Mouse (Mus musculus): Measurements from ENCODE around the gene Abcc6. TPM values are rescaled to one million over a fixed set of nuclear protein-coding genes. Genes with fewer than 3 reads are reported as not detected.

Abcc6 gene
- polyA plus RNA-seq, 1 experiment from 2014 or later = 0.59 TPM

DNA sequence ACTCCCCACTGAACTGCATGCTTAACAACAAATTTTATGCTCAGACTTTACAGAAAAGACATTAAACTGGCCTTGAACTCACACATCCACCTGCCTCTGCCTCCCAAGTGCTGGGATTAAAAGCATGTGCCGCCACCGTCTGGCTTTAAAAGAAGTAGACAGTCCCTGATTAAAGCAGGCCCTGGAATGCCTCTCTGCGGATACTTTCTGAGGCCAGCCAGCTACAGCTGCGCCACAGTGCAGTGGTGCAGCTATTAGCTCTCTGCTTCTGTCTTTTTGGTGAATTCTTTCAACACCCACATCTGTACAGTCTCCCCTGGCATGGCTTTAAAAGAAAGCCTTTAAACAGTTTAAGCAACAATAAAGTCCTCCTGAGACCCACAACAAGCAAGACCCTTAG is 8.2 kb downstream of the Abcc6 start:
- H3K9ac ChIP-seq (replicated peaks) = no peak overlapping the region
- no peak overlapping the region for H3K4me2 ChIP-seq (replicated peaks)
- ATAC-seq (ENCODE audit: low FRiP score, low read depth) = no peak
- no peak overlapping the region for H3K27ac ChIP-seq (replicated peaks)
- no peaks in the 10 kb centered on the region for H3K9me3 ChIP-seq
- H3K4me1 ChIP-seq = no peaks in the 10 kb centered on the region
- H3K27me3 ChIP-seq = no peaks in the 10 kb centered on the region
- no peak overlapping the region for H3K4me3 ChIP-seq
- H3K36me3 ChIP-seq = no peaks in the 10 kb centered on the region
- 38% methylated on average over 4 of the region's 4 CpGs for WGBS

GRCm38 (mm10) chr7:46019594-46019993 is 10.5 kb downstream of the Abcc6 start:
- H3K27me3 ChIP-seq = no peaks in the 10 kb centered on the region
- no peak overlapping the region for H3K4me3 ChIP-seq
- no peak for ATAC-seq (ENCODE audit: low FRiP score, low read depth)
- no peak overlapping the region for H3K9ac ChIP-seq (replicated peaks)
- H3K27ac ChIP-seq (replicated peaks) = no peak overlapping the region
- WGBS = 75% methylated on average over 3 of the region's 3 CpGs
- H3K4me1 ChIP-seq = no peaks in the 10 kb centered on the region
- H3K4me2 ChIP-seq (replicated peaks) = no peak overlapping the region
- H3K36me3 ChIP-seq = no peaks in the 10 kb centered on the region
- no peaks in the 10 kb centered on the region for H3K9me3 ChIP-seq

DNA sequence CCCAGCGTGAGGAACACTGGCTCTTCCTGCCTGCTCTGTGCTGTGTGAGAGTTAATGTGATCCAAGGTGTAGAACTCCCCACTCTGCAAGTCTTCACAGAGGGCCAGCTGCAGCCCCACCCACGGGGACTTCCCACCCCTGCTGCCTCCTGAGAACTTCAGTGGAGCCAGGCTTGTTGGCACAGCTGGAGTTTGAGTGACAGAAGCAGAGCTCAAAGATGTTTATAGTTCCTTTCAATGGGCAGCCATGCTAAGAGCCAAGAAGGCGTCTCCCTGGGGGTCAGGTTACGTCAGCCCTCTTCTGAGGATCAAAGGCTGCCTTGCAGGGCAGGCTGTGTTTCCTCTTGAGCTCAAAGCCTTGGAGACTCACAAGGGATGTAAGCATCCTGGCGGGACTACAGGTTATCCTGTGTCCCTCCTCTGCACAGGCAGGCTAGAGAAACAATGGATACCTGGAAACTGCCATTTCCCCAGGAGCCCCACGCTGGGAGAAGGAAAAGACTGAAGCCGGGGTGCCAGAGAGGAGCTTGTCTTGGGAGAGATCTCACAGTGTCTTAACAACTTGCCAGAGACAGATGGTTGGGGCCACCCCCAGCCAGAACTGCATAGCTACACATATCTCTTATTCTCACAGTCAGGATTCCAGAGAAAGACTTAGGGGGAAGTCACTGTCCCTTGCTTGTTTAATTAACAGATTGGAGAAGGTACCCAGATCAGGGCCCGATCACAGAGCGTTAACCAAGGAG is 16.7 kb downstream of the Abcc6 start:
- no peak overlapping the region for H3K9ac ChIP-seq (replicated peaks)
- no peak for ATAC-seq (ENCODE audit: low FRiP score, low read depth)
- H3K27me3 ChIP-seq = no peaks in the 10 kb centered on the region
- H3K4me1 ChIP-seq = peaks cover 14% of the 10 kb centered on the region
- no peak overlapping the region for H3K4me2 ChIP-seq (replicated peaks)
- no peak overlapping the region for H3K4me3 ChIP-seq
- H3K9me3 ChIP-seq = no peaks in the 10 kb centered on the region
- no peaks in the 10 kb centered on the region for H3K36me3 ChIP-seq
- 13% methylated on average over 9 of the region's 9 CpGs for WGBS
- 0 out of 2 replicates have a peak overlapping the region, but pooled peaks have one; percentile 11 for H3K27ac ChIP-seq (replicated peaks)

DNA sequence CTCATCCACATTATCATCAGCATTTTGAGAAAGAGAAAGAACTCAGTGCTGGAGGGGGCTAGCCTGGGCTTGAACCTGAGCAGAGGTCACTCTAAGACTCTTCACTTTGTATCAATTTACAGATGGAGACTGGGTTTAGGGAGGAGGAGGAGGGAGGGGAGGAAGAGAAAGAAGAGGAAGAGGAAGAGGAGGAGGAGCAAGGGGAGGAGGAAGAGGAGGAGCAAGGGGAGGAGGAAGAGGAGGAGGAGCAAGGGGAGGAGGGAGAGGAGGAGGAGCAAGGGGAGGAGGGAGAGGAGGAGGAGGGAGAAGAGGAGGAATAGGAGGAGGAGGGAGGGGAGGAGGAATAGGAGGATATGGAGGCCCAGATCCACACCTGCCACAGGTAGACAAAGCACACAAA is 18.0 kb downstream of the Abcc6 start:
- no peak overlapping the region for H3K27ac ChIP-seq (replicated peaks)
- no peak overlapping the region for H3K4me2 ChIP-seq (replicated peaks)
- peaks cover 14% of the 10 kb centered on the region for H3K4me1 ChIP-seq
- no peak overlapping the region for H3K4me3 ChIP-seq
- no peak for ATAC-seq (ENCODE audit: low FRiP score, low read depth)
- no peaks in the 10 kb centered on the region for H3K9me3 ChIP-seq
- H3K9ac ChIP-seq (replicated peaks) = no peak overlapping the region
- H3K27me3 ChIP-seq = no peaks in the 10 kb centered on the region
- H3K36me3 ChIP-seq = no peaks in the 10 kb centered on the region

- Histone ChIP-seq H3K36me3 (no peaks in the 10 kb centered on the region), H3K4me2 (replicated peaks) (no peak overlapping the region), H3K9ac (replicated peaks) (no peak overlapping the region), H3K27me3 (0 out of 2 replicates have a peak, but pooled peaks cover 12% of the 10 kb centered on the region), H3K27ac (replicated peaks) (no peak overlapping the region), H3K4me3 (no peak overlapping the region), H3K9me3 (no peaks in the 10 kb centered on the region), H3K4me1 (peaks cover 14% of the 10 kb centered on the region)
- 27% methylated on average over 5 of the region's 5 CpGs for WGBS
- ATAC-seq (ENCODE audit: low FRiP score, low read depth) = no peak
Measured at GRCm38 (mm10) chr7:46009578-46009977, 20.5 kb downstream of the Abcc6 start.

- 66% methylated on average over 4 of the region's 4 CpGs for WGBS
- 0 out of 2 replicates have a peak, but pooled peaks cover 12% of the 10 kb centered on the region for H3K27me3 ChIP-seq
- no peak overlapping the region for H3K4me2 ChIP-seq (replicated peaks)
- ATAC-seq (ENCODE audit: low FRiP score, low read depth) = no peak
- no peak overlapping the region for H3K27ac ChIP-seq (replicated peaks)
- H3K9ac ChIP-seq (replicated peaks) = no peak overlapping the region
- H3K9me3 ChIP-seq = no peaks in the 10 kb centered on the region
- no peaks in the 10 kb centered on the region for H3K4me1 ChIP-seq
- no peaks in the 10 kb centered on the region for H3K36me3 ChIP-seq
- no peak overlapping the region for H3K4me3 ChIP-seq
Measured at GRCm38 (mm10) chr7:46002748-46003147, 27.4 kb downstream of the Abcc6 start.

DNA sequence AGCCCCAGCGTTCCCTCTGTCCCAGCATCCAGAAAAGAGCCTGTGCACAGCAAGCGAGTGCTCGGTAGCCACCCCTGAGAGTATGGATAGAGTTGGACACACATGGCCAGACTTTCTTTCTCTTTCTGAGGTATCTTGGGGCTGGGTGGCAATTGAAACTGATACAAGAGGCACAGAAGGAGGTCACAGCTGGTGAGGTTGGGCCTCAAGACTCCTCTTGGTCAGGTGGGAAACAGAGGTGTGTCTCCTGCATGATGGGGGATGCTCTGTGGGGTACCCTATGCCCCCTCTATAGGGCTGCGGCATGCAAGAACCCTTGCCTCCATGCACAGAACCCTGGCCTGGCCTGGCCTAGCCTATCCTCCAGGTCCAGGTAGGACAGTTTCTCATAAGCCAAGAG is 29.5 kb downstream of the Abcc6 start:
- no peak overlapping the region for H3K9ac ChIP-seq (replicated peaks)
- no peak overlapping the region for H3K27ac ChIP-seq (replicated peaks)
- no peak overlapping the region for H3K4me2 ChIP-seq (replicated peaks)
- 93% methylated on average over 4 of the region's 4 CpGs for WGBS
- no peaks in the 10 kb centered on the region for H3K4me1 ChIP-seq
- H3K36me3 ChIP-seq = no peaks in the 10 kb centered on the region
- H3K27me3 ChIP-seq = 0 out of 2 replicates have a peak, but pooled peaks cover 9% of the 10 kb centered on the region
- H3K9me3 ChIP-seq = no peaks in the 10 kb centered on the region
- no peak overlapping the region for H3K4me3 ChIP-seq
- no peak for ATAC-seq (ENCODE audit: low FRiP score, low read depth)

GRCm38 (mm10) chr7:45992470-45992869 is 37.6 kb downstream of the Abcc6 start:
- Histone ChIP-seq H3K9ac (replicated peaks) (no peak overlapping the region), H3K4me2 (replicated peaks) (no peak overlapping the region), H3K27me3 (no peaks in the 10 kb centered on the region), H3K36me3 (no peaks in the 10 kb centered on the region), H3K4me3 (no peak overlapping the region), H3K9me3 (no peaks in the 10 kb centered on the region), H3K27ac (replicated peaks) (no peak overlapping the region), H3K4me1 (no peaks in the 10 kb centered on the region)
- no peak for ATAC-seq (ENCODE audit: low FRiP score, low read depth)
- 92% methylated on average over 8 of the region's 8 CpGs for WGBS

GRCm38 (mm10) chr7:45988344-45988743 is 41.8 kb downstream of the Abcc6 start:
- no peaks in the 10 kb centered on the region for H3K27me3 ChIP-seq
- H3K4me2 ChIP-seq (replicated peaks) = no peak overlapping the region
- H3K9ac ChIP-seq (replicated peaks) = no peak overlapping the region
- H3K4me1 ChIP-seq = no peaks in the 10 kb centered on the region
- H3K27ac ChIP-seq (replicated peaks) = no peak overlapping the region
- no peak for ATAC-seq (ENCODE audit: low FRiP score, low read depth)
- no peaks in the 10 kb centered on the region for H3K36me3 ChIP-seq
- no peak overlapping the region for H3K4me3 ChIP-seq
- 87% methylated on average over 1 of the region's 1 CpGs for WGBS
- no peaks in the 10 kb centered on the region for H3K9me3 ChIP-seq

DNA sequence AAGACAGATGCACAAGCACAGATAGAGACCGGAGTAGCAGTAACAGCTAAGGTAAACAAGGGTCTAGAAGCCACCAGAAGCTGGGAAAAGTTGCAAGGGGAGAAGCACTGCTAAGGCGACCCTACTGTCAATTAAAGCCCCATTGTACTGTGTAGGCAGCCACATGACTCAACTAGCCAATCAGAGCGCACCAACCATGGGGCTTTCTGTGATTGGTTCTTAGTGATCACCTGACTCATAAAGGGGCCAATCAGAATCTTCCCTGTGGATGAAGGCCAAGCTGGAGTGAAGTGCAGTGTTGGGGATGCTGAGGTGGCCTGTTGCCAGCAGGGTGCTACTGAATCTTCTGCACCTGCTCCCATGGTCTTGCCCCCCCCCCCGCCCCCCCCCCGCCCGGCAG is 43.2 kb downstream of the Abcc6 start:
- Histone ChIP-seq H3K9me3 (no peaks in the 10 kb centered on the region), H3K9ac (replicated peaks) (no peak overlapping the region), H3K36me3 (no peaks in the 10 kb centered on the region), H3K4me1 (no peaks in the 10 kb centered on the region), H3K4me2 (replicated peaks) (no peak overlapping the region), H3K27ac (replicated peaks) (no peak overlapping the region), H3K4me3 (no peak overlapping the region), H3K27me3 (no peaks in the 10 kb centered on the region)
- 67% methylated on average over 6 of the region's 6 CpGs for WGBS
- ATAC-seq (ENCODE audit: low FRiP score, low read depth) = no peak

GRCm38 (mm10) chr7:45981612-45982011 is 48.5 kb downstream of the Abcc6 start:
- Histone ChIP-seq H3K4me2 (replicated peaks) (no peak overlapping the region), H3K4me3 (no peak overlapping the region), H3K9me3 (no peaks in the 10 kb centered on the region), H3K27ac (replicated peaks) (no peak overlapping the region), H3K4me1 (no peaks in the 10 kb centered on the region), H3K36me3 (no peaks in the 10 kb centered on the region), H3K9ac (replicated peaks) (no peak overlapping the region), H3K27me3 (no peaks in the 10 kb centered on the region)
- 88% methylated on average over 5 of the region's 5 CpGs for WGBS
- ATAC-seq (ENCODE audit: low FRiP score, low read depth) = no peak

GRCm38 (mm10) chr7:45974512-45974911 is 55.6 kb downstream of the Abcc6 start:
- no peak overlapping the region for H3K27ac ChIP-seq (replicated peaks)
- 74% methylated on average over 6 of the region's 6 CpGs for WGBS
- no peak overlapping the region for H3K4me3 ChIP-seq
- no peak for ATAC-seq (ENCODE audit: low FRiP score, low read depth)
- no peaks in the 10 kb centered on the region for H3K27me3 ChIP-seq
- no peak overlapping the region for H3K4me2 ChIP-seq (replicated peaks)
- H3K9me3 ChIP-seq = no peaks in the 10 kb centered on the region
- no peaks in the 10 kb centered on the region for H3K36me3 ChIP-seq
- H3K9ac ChIP-seq (replicated peaks) = no peak overlapping the region
- no peaks in the 10 kb centered on the region for H3K4me1 ChIP-seq

- Histone ChIP-seq H3K36me3 (no peaks in the 10 kb centered on the region), H3K9ac (replicated peaks) (no peak overlapping the region), H3K9me3 (no peaks in the 10 kb centered on the region), H3K4me2 (replicated peaks) (no peak overlapping the region), H3K27me3 (no peaks in the 10 kb centered on the region), H3K27ac (replicated peaks) (no peak overlapping the region), H3K4me1 (no peaks in the 10 kb centered on the region), H3K4me3 (no peak overlapping the region)
- ATAC-seq (ENCODE audit: low FRiP score, low read depth) = no peak
- 68% methylated on average over 6 of the region's 6 CpGs for WGBS
Measured at GRCm38 (mm10) chr7:45974103-45974502, 56.0 kb downstream of the Abcc6 start.

Data from midbrain, embryonic 12.5 days (tissue).